Mouse (Mus musculus): ENCODE results near the gene Atg5. TPM values are rescaled to one million over a fixed set of nuclear protein-coding genes. Genes with fewer than 3 reads are reported as not detected.
A peak's percentile ranks its signal among the peaks of the same experiment; 100 is the strongest.

The Atg5 gene
- polyA plus RNA-seq, 1 experiment from 2014 or later: 49.2 TPM

DNA sequence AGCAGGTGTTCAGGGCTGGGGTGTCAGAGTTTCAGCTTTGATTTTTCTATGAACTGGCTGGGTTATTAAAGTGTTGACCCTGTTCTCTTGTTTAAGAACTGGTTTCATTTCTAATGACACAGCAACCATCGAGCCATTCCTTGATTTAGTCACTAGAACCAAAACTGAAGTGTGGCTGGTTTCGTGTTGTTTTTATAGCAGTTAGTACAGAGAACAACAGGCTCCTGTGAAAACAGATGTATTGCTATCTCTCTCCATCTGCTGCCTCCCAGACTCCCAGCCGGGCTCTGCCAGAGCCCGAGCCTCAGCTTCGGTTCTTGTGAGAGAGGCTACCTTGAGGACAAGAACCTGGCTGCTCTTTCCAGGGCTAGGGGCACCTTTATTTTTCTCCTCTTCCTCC lies 109.7 kb downstream of the Atg5 start:
- 61% methylated on average over 5 of the region's 5 CpGs for WGBS
- Histone ChIP-seq H3K9ac (no peak overlapping the region), H3K27me3 (no peaks in the 10 kb centered on the region), H3K36me3 (no peaks in the 10 kb centered on the region), H3K4me2 (no peak overlapping the region), H3K4me3 (no peak overlapping the region), H3K4me1 (peaks cover 22% of the 10 kb centered on the region), H3K27ac (no peak overlapping the region), H3K9me3 (no peaks in the 10 kb centered on the region)
- ATAC-seq (ENCODE audit: insufficient number of reproducible peaks, low FRiP score, low TSS enrichment, low read depth): no peak

DNA sequence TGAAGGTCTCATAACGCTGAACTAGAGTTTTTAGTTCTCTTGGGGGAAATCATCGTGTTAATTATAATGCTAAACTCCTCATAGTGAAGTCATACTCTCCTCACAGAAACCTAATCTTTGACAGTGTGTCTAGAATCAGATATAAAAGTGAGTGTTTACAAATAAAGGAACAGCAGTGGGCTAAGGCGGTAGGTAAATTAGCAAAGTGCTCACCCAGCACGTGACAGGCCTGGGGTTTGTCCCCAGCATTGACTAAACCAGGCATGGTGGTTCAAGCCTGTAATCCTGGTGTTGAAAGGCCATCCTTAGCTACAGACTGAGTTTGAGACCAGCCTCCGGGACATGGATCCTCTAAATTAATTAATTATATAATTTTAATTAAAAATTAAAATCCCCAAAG lies 110.2 kb downstream of the Atg5 start:
- Histone ChIP-seq H3K9ac (no peak overlapping the region), H3K4me2 (no peak overlapping the region), H3K27ac (no peak overlapping the region), H3K9me3 (no peaks in the 10 kb centered on the region), H3K36me3 (no peaks in the 10 kb centered on the region), H3K27me3 (no peaks in the 10 kb centered on the region), H3K4me3 (no peak overlapping the region), H3K4me1 (peaks cover 22% of the 10 kb centered on the region)
- no peak for ATAC-seq (ENCODE audit: insufficient number of reproducible peaks, low FRiP score, low TSS enrichment, low read depth)
- 86% methylated on average over 5 of the region's 5 CpGs for WGBS

DNA sequence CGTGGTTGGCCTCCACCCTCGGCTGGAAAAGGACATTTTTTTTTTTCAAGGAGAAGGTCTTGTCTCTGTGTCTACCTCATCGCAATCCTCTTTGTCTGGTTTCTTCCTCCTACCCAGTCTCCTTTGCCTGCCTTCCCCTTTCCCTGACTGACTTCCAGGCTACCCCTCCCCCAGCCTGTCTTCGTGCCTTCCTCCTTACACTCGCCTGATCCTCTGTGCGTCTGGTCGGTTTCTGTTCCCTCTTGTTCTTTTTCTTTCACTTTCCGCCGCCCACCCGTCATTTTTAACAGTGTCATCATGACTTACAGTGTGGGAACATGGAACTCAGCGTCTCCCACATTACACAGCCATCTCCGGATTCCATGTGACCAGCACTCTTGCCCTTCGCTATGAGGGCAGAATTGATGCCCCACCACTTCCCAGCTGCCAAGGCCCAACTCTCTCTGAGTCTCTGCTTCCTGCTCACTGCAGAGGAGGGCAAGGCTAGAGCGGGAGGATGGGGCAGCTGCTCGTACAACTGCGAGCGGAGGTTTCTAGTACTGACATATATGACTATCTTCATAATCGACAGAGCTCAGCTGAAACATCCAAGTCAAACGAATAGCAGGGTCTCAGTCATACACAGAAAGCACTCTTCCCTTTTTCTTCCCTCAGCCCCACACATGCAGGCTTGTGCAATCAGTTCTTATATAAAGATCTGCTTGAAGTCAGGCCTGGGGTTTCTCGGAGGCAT lies 112.5 kb downstream of the Atg5 start:
- Histone ChIP-seq H3K9ac (no peak overlapping the region; the same call in 1 of the 2 replicates), H3K27ac (peak overlapping the region; percentile 69)

DNA sequence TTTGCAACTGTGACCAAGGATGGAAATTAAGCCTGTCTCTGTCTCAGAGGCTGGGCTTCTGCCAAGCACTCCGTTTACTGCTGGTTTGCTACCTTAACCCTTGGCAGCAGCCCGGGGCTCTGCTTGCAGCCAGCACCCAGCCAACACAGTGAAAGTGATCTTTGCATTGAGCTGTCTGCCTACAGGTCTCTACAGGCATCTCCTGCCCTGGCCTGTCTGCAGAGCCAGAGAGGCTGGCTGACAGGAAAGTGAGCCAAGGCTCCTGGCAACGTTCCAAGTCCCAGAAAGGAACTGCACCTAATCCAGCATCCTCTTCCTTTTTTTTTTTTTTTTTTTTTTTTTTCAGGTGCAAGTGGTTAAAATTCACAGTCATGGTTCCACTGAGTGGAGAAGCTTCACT lies 113.2 kb downstream of the Atg5 start:
- no peaks in the 10 kb centered on the region for H3K36me3 ChIP-seq
- no peak overlapping the region for H3K9ac ChIP-seq
- no peaks in the 10 kb centered on the region for H3K9me3 ChIP-seq
- no peak overlapping the region for H3K4me2 ChIP-seq
- H3K4me1 ChIP-seq: peaks cover 25% of the 10 kb centered on the region
- ATAC-seq (ENCODE audit: insufficient number of reproducible peaks, low FRiP score, low TSS enrichment, low read depth): peak; percentile 82; the same call in 1 of the 2 replicates
- WGBS: 3% methylated on average over 3 of the region's 3 CpGs
- H3K27ac ChIP-seq: peak overlapping the region; percentile 69
- H3K27me3 ChIP-seq: no peaks in the 10 kb centered on the region
- H3K4me3 ChIP-seq: no peak overlapping the region

More for the DNA sequence above, 112.5 kb downstream of the Atg5 start:
- H3K9me3 ChIP-seq: no peaks in the 10 kb centered on the region
- H3K4me1 ChIP-seq: peaks cover 25% of the 10 kb centered on the region
- H3K4me2 ChIP-seq: peak overlapping the region; percentile 26
- H3K4me3 ChIP-seq: no peak overlapping the region; the same call in 1 of the 2 replicates
- no peaks in the 10 kb centered on the region for H3K36me3 ChIP-seq
- no peak; the same call in 1 of the 2 replicates for ATAC-seq (ENCODE audit: insufficient number of reproducible peaks, low FRiP score, low TSS enrichment, low read depth)
- 37% methylated on average over 20 of the region's 20 CpGs for WGBS
- H3K27me3 ChIP-seq: no peaks in the 10 kb centered on the region

DNA sequence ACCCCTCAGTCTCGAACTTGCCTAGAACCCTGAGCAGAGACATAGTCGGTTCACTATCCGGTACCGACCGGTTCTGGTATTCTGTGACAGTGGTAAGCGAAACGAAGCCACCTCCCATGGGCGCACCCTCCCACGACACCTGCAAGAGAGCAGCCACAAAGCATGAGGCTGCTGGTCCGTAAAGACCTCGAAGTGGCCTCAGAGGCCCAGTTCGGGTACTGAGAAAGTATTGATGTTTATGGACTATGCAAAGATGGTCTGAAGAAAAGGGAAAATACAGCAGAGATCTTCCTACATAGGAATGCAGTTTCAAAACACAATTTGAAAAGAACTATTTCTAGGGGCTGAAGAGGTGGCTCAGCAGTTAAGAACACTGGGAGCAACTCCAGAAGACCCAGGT lies 113.8 kb downstream of the Atg5 start:
- H3K4me3 ChIP-seq: no peak overlapping the region
- no peak overlapping the region; the same call in 1 of the 2 replicates for H3K27ac ChIP-seq
- no peaks in the 10 kb centered on the region for H3K9me3 ChIP-seq
- H3K4me2 ChIP-seq: no peak overlapping the region
- no peak overlapping the region for H3K9ac ChIP-seq
- 82% methylated on average over 12 of the region's 12 CpGs for WGBS
- H3K36me3 ChIP-seq: no peaks in the 10 kb centered on the region
- H3K4me1 ChIP-seq: peaks cover 25% of the 10 kb centered on the region
- no peaks in the 10 kb centered on the region for H3K27me3 ChIP-seq
- ATAC-seq (ENCODE audit: insufficient number of reproducible peaks, low FRiP score, low TSS enrichment, low read depth): no peak

DNA sequence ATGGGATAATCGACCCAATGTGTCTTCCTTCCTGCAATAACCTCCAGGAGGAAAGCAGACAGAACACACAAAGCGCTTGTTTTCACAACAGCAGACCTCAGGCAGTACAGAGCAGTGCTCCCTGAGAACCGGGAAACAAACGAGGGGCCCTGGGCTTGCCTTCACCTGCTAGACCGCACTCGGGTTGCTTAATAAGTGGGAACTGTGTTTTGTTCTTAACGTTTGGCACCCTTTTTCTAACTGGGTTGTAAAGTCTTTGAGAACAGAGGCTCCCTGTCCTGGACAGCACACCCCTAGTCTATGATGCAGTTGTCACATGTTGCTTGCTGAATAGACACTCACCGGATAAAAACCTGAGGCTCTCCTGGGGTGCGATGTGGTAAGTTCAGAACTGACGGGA lies 115.1 kb downstream of the Atg5 start:
- H3K4me3 ChIP-seq: no peak overlapping the region
- no peak overlapping the region; the same call in 1 of the 2 replicates for H3K27ac ChIP-seq
- no peaks in the 10 kb centered on the region for H3K27me3 ChIP-seq
- ATAC-seq (ENCODE audit: insufficient number of reproducible peaks, low FRiP score, low TSS enrichment, low read depth): no peak
- 48% methylated on average over 10 of the region's 10 CpGs for WGBS
- H3K9me3 ChIP-seq: no peaks in the 10 kb centered on the region
- H3K4me2 ChIP-seq: no peak overlapping the region
- peaks cover 25% of the 10 kb centered on the region for H3K4me1 ChIP-seq
- no peaks in the 10 kb centered on the region for H3K36me3 ChIP-seq
- no peak overlapping the region for H3K9ac ChIP-seq

DNA sequence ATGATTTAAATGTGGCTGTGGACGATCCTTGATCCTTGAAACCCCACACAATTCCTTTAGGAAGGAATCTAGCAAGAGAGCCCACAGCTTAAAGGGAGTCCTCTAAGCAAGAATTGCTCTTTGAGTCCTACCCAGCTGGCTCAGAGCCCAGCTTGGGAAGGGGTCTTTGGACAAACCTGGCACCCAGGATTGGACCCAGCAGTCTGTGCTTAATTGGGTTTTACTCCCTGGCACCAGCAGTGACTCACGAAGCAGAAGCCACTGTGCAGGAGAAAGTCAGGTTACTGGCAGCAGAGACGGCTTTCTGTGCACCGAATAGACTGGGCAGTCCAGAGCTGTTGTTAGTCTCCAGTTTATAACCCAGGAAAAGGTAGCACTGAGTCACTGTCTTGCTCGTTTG lies 117.1 kb downstream of the Atg5 start:
- Histone ChIP-seq H3K36me3 (no peaks in the 10 kb centered on the region), H3K4me3 (no peak overlapping the region), H3K4me1 (peaks cover 22% of the 10 kb centered on the region), H3K27ac (no peak overlapping the region), H3K9ac (no peak overlapping the region), H3K4me2 (no peak overlapping the region), H3K9me3 (no peaks in the 10 kb centered on the region), H3K27me3 (no peaks in the 10 kb centered on the region)
- WGBS: 58% methylated on average over 5 of the region's 5 CpGs
- no peak for ATAC-seq (ENCODE audit: insufficient number of reproducible peaks, low FRiP score, low TSS enrichment, low read depth)

DNA sequence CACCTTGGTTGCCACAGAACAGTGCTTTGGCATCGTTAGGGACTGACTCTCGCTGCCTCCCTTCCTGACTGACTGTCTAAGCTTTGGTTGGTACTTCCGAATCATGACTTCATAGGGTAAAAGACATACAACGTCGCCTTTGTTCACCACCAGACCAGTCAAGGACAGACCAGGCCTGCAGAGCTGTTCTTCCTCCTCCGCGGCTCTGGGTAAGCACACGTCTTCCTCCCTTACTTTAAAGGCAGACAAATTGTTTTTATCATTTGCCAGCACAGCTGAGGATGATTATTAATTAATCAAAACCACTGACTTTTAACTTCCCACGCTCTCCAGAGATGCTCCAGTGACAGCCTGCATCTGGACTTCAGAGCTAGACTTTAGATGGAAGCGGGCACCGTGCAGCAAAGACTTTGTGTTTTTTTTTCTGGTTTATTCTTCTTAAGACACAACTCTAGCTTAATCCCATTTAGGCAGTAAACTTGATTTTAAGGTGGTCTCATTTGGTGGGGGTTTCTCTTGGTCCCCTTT lies 120.6 kb downstream of the Atg5 start:
- Histone ChIP-seq H3K9ac (no peak overlapping the region), H3K27ac (no peak overlapping the region), H3K27me3 (no peaks in the 10 kb centered on the region), H3K4me3 (no peak overlapping the region), H3K9me3 (no peaks in the 10 kb centered on the region), H3K36me3 (no peaks in the 10 kb centered on the region), H3K4me2 (no peak overlapping the region), H3K4me1 (peaks cover 3% of the 10 kb centered on the region; the same call in 1 of the 2 replicates)
- ATAC-seq (ENCODE audit: insufficient number of reproducible peaks, low FRiP score, low TSS enrichment, low read depth): no peak
- 60% methylated on average over 11 of the region's 11 CpGs for WGBS

DNA sequence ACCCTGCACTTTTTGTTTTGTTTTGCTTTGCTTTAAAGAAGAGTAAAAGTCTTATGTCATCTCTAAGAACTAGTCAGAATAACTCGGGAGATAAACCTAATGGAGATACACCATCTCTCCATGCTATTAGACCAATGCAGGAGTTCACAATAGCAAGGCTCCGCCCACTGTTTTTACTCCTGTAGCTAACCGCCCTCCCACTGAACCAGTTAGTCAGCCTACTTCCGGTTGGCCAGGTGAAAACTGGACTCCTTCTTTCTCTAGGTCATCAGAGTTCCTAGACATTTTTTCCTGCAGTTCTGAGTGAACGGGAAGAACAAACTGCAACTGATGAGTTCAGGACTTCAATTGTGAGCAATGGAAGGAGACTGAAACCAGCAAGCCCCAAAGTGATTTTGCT lies 122.1 kb downstream of the Atg5 start:
- Histone ChIP-seq H3K4me3 (no peak overlapping the region), H3K36me3 (no peaks in the 10 kb centered on the region), H3K9me3 (no peaks in the 10 kb centered on the region), H3K4me2 (no peak overlapping the region), H3K9ac (no peak overlapping the region), H3K4me1 (0 out of 2 replicates have a peak, but pooled peaks cover 1% of the 10 kb centered on the region), H3K27ac (no peak overlapping the region), H3K27me3 (no peaks in the 10 kb centered on the region)
- ATAC-seq (ENCODE audit: insufficient number of reproducible peaks, low FRiP score, low TSS enrichment, low read depth): no peak
- WGBS: 82% methylated on average over 5 of the region's 5 CpGs

DNA sequence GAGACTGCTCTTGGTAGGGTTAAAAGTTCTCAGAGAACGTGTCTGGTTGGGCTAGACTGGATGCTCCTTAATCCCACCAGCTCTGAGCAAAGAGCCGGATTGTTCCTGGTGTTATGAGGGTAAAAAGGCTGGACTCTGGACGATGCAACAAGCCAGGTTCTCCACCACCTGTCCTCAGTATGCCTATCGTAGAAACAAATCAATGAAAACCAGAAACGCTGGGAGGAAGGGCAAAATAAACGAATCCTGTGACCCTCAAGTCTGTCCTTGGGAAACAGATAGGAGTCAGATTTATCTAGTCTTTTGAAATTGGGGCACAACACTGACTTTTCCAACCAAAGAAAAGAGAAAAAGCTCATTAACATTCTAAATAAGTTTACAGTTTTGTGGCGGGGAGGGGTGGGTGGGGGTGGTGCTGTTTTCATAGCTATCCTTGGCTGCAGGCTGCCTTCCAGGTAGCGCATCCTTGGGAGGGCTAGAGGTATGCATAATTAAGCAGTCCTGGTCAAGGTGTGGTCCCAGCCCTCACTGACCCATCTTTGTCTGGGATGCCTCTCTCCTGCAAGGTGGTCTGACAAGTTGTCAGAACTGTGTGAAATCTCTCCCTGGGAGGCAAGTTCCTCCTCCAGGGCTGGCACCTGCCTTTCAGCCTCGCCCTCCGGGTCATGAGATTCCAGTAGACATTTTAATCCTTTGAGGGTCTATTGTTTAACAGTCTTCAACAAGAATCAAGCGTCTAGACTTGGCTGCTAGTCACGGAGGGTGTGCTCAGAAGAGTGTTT lies 123.5 kb downstream of the Atg5 start:
- Histone ChIP-seq H3K9ac (no peak overlapping the region), H3K4me1 (no peaks in the 10 kb centered on the region), H3K4me3 (no peak overlapping the region), H3K4me2 (no peak overlapping the region), H3K27ac (no peak overlapping the region), H3K27me3 (no peaks in the 10 kb centered on the region), H3K36me3 (no peaks in the 10 kb centered on the region), H3K9me3 (no peaks in the 10 kb centered on the region)
- 42% methylated on average over 12 of the region's 12 CpGs for WGBS
- no peak for ATAC-seq (ENCODE audit: insufficient number of reproducible peaks, low FRiP score, low TSS enrichment, low read depth)

DNA sequence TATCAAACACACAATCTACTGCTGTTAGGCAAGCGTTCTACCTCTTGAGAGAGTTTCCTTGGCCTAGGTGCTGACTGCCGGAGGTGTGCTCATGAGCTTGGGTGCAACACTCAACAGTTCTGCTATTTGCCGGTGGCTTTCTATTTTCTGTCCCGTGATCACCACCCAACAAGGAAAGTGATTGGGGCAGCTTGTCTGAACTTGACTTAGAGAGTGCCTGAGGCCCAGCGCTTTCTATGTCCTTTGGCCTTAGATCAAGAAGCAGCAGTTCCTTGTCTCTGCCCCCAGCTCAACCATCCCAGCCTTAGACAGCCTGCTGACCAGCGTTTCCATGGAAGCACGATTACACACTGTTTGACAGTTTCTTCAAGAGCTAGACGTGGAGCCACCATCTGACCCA lies 124.7 kb downstream of the Atg5 start:
- Histone ChIP-seq H3K4me2 (no peak overlapping the region), H3K9ac (no peak overlapping the region), H3K4me1 (no peaks in the 10 kb centered on the region), H3K27me3 (no peaks in the 10 kb centered on the region), H3K36me3 (no peaks in the 10 kb centered on the region), H3K4me3 (no peak overlapping the region), H3K9me3 (no peaks in the 10 kb centered on the region), H3K27ac (no peak overlapping the region)
- no peak for ATAC-seq (ENCODE audit: insufficient number of reproducible peaks, low FRiP score, low TSS enrichment, low read depth)
- WGBS: 82% methylated on average over 8 of the region's 8 CpGs

DNA sequence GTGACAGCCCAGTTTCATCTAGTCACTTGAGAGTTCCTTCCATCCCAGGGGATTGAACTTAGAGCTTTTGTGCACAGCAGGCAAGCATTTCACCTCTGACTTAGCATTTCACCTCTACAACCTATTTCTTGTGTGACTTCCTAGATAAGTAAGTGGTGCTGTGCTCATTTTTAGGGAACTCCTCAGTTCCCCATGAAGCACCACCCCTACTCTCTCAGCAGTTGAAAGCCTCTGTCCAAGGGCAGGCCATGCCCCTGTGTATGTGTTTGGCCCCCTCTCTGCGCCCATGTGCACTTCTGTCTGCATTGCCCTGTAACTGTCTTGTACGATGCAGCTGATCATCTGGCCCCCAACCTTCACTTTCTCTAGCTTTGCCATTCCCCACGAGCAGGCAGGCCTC lies 132.0 kb downstream of the Atg5 start:
- no peak overlapping the region for H3K27ac ChIP-seq
- H3K4me1 ChIP-seq: 0 out of 2 replicates have a peak, but pooled peaks cover 6% of the 10 kb centered on the region
- H3K9me3 ChIP-seq: no peaks in the 10 kb centered on the region
- no peak overlapping the region for H3K4me3 ChIP-seq
- H3K36me3 ChIP-seq: no peaks in the 10 kb centered on the region
- H3K9ac ChIP-seq: no peak overlapping the region
- no peak overlapping the region for H3K4me2 ChIP-seq
- WGBS: 63% methylated on average over 3 of the region's 3 CpGs
- ATAC-seq (ENCODE audit: insufficient number of reproducible peaks, low FRiP score, low TSS enrichment, low read depth): no peak
- no peaks in the 10 kb centered on the region for H3K27me3 ChIP-seq

All from limb, embryonic 15.5 days (tissue).